Mouse (Mus musculus) mouse trophoblast stem cell (cell line): ENCODE measurements around the gene Amdhd2.

Source experiments
- in situ Hi-C, 2 experiments: fragments of 300-500 bp; cut with MseI, MboI; formaldehyde crosslinking; loops; 2 replicates in 1 of 2; 3 replicates in 1 of 2; pipeline ENCODE4 v1.15.1; 2025

The Amdhd2 gene

DNA sequence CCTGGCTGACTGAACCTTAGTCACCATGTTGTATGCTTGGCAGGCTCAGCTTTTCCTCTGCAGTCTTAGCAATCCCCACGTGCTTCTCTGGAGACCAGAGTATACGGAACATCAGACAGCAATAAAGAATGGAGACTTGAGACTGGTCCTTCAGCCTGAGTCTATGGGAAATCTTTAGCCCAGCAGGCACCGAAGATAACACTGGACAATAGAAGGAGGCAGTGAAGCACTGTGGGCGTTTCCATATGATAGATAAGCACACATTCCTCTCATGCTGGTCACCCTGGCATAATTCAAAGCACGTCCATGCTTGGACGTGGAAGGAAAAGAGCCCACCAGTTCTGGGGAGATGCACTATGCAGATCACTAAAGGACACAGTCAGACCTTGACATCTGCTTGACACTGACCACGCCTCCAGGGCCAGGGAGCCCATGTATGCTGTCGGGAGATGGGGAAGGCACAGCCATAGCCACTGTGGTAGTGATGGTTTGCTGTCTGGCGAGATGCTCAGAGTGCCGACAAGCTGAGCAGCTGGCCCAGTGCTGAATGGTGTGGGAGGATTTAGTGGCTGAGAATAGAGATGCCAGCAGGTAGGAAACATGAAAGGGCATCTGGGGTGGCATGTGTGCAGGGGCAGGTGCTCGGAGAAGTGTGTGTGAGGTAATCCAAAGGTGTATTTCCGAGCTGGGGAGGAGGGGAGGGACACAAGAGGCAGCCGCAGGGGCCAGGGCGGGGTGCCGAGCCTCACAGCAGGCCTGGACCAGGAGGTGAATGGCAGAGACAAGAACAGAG is 33.7 kb upstream of the Amdhd2 start:
- in situ Hi-C loops, result no loop called here

DNA sequence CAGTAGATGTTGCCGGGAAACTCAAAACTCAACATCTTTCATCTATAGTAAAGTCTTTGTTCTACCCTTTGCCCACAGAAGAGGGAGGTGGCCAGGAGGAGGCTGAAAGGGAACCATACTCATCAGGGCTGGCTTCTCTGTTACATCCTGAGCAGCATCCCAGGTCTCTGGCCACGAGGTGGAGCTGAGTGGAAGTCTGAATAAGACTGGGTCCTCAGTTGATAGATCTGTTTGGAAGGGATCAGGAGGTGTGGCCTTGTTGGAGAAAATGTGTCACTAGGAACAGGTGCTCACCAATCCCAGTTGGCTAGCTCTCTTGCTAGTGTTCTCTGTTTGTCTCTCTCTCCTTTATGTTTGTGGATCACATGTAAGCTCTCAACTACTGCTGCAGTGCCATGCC is 31.8 kb upstream of the Amdhd2 start:
- in situ Hi-C loops, result no loop called here

DNA sequence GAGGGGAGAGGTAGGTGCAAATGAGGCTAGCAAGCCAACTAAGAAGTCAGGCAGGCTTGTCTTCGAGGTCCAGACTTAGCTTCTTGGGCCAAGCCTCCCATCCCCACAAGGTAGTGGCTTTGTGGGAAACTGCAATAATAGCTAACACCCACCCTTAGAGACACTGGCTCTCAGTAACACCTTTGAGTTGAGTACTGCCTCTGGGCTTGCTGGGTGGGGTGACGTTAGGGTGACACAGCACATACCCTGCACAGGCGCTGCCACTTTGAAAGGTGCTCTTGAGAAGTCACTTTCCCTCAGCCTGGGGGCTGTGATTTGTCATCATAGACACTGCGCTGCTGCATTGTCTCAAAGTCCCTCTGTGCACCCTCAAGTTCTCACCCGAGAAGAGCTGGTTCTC is 30.2 kb upstream of the Amdhd2 start:
- in situ Hi-C loops, result no loop called here

DNA sequence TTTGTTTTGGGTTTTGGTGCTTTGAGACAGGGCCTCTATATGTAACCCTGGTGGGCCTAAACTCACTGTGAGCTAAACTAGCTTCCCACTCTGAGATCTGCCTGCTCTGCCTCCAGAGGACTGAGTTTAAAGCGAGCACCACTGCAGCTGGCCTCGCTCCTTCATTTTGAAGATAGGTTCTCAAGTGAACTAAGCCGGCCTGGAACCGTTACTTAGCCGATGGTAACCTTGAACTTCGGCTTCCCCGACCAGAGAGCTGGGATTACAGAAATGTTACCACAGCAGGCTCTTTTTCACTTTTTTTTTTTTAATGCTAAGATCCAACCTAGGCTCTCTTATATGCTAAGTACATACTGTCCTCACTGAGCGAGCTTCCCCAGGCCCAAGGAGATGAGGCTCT is 29.7 kb upstream of the Amdhd2 start:
- in situ Hi-C loops, result no loop called here

DNA sequence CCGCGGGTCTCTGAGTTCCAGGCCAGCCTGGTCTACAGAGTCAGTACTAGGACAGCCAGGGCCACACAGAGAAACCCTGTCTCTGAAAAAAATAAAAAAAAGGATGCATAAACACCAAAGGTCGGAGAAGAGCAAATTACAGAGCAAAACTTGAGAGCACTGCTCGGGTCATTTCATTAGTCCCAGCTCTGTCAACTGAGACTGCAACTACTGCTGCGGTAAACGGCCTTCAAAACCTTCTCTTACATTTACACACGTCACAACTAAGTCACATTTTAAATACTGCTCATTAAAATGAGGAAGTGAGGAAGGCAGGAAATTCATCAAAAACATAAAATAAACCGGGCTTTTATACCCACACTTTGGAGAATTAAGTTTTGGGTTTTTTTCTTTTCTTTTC is 29.3 kb upstream of the Amdhd2 start:
- in situ Hi-C loops, result no loop called here

DNA sequence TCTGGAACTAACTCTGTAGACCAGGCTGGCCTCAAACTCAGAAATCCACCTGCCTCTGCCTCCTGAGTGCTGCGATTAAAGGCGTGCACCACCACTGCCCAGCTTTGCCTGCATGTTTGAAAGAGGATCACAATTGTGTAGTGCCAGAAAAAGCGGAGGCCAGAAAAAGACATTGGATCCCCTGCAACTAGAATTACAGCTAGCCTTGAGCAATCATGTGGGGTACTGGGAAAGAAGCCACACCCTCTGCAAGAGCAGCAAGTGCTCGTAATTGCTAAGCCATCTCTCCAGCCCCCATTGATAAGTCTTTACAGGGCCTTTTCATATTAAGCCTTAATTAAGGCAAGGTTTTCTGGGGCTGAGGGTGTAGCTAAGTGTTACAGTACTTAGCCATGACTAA is 27.9 kb upstream of the Amdhd2 start:
- in situ Hi-C loops, result no loop called here

DNA sequence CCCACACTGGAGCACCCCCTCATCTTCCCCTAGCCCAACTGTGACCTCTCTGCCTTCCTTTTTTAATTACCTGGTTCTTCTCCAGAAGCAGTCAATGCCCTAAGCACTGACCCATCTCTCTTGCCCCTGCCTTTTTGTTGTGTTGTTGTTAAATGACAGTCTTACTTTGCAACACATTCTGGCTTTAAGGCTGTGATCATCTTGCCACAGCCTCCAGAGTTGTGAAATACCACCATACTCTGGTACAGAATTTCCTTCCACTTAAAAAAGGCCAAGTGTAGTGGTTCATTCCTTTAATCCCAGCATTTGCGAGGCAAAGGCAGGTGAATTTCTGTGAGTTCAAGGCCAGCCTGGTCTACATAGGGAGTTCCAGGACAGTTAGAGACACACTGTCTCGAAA is 27.4 kb upstream of the Amdhd2 start:
- in situ Hi-C loops, result no loop called here

DNA sequence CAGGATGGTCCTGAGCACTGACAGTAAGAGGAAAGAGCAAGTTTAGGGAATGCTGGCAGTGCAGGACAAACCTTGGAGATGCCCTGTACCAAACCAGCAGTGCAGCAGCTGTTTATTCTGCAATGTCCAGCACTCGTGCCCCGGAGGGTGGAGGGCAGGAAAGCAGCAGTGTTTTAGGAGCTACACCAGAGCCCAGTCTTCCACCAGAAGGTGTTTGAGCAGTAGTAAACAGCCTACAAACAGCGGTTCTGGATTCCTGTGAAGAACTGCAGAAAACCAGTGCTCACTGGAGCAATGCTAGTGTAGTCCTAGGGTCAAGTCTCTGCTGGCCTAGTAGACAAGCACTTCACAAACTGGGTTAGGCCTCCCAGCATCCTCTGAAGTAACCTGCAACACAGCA is 10.7 kb upstream of the Amdhd2 start:
- in situ Hi-C loops, result loop anchor here in 1 of 2 experiments (10.0 kb wide), 1 partner anchor 71 kb away; no protein-coding TSS in a partner anchor

DNA sequence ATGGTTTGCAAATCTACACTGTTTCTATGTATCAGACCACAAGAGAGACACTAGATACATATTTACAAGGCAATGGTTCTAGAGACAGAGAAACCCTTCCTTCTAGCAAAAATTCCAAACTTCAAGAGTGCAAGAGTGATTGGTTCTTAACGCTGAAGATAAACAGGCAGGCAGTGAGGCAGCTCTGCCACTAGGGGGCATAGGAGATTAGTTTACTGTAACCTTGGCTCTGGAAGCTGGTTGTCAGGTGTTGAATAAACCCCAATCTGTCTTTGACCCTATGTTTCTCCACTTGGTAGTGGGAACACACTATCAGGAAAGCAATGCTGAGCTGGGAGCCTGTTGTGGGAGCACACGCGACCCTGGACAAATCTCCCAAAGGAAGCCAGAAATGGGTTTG is 9.9 kb upstream of the Amdhd2 start:
- in situ Hi-C loops, result loop anchor here in 1 of 2 experiments (10.0 kb wide), 1 partner anchor 71 kb away; no protein-coding TSS in a partner anchor

DNA sequence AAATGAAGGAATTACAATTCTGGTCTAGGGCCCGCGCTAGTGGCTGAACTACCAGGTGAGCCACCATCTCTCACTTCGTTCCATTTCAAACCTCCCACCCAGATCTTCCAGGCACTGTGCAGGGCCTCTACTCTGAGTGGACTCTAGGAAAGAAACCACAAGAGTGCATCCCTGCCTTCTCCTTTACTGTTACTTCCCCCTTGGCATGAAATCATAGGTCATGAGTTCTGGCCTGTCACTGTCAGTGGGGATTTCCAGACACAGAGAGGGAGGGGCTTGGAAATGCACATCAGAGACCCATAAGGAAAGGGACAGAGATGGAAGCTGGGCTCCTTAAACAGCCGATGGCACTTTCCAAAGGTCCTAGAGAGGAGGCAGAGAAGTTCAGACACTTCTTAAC is 8.2 kb upstream of the Amdhd2 start:
- in situ Hi-C loops, result loop anchor here in 1 of 2 experiments (10.0 kb wide), 1 partner anchor 73 kb away; no protein-coding TSS in a partner anchor

DNA sequence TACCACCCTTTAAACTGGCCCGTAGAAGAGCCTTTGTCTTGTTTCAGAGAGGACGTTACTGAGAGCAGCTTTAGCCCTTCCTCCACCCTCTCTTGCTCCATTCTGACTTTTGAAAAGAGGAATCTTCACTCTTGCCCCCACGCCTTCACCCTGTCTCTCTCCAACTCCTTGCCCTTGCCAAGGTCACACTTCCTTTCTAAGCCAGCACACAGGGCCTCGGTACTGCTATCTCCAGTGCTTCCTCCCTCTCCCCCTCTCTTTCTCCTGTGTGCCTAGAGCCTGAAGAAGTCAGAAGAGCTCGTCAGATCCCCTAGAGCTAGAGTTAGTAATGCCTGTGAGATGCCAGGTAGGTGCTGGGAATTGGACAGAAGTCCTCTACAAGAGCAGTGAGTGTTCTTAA is 7.2 kb upstream of the Amdhd2 start:
- in situ Hi-C loops, result loop anchor here in 1 of 2 experiments (10.0 kb wide), 1 partner anchor 74 kb away; no protein-coding TSS in a partner anchor

DNA sequence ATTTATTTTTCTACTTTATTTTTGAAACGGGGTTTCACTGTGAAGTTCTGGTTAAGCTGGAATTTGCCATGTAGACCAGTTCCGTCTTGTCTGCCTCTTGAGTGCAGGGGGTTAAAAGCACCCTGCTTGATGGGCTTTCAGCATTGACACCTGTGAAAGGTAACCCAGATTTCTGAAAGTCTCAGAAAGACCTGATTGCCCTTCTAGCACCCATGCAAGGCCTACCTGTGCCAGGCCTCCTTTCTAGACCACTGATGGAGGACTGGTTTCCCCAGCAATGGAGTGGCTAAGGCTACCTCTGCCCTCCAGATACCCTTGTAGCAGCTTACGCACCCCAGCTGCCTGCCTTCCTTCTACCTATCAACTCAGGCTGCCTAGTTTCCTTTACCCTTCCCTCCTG is 6.6 kb upstream of the Amdhd2 start:
- in situ Hi-C loops, result loop anchor here in 1 of 2 experiments (10.0 kb wide), 1 partner anchor 75 kb away; no protein-coding TSS in a partner anchor

DNA sequence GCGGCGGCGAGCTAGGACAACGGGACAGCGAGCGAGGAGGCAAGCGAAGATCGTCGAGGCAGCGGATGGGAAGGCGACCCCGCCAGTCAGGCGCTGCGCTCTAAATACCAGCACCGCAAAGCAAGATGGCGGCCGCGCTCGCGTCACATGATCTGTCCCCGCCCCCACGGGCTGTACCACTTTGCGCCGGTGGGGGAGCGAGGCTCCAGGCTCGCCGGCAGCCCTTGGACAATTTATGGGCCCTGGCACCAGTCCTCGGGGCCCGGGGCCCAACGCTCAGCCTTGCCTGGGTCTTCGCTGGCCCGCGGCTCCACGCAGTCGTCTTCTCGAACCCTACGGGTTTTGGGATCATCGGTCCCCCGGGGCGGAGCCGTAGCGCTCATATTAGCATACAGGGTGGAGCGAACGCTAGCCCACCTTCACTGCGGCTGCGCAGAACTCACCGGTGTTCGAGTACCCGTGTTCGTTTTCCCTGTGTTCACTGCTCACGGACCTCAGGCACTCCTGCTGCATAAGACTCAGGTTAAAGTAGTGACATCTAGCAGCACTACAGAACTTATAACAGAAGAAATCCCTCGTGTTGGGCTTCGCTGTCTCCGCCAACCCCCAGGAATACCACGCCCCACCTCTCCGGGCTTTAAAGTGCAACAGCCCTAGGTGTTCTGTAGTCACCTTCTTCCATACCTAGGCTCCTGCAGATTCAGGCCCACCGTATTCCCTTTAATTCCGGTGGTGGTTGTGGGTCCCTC is 5.9 kb upstream of the Amdhd2 start, which contains the start of gene Atp6v0c:
Gene Atp6v0c (minus strand): TSS at position 386 of the 749 bp plus-strand sequence.
- in situ Hi-C loops, result loop anchor here in 1 of 2 experiments (10.0 kb wide), 1 partner anchor 75 kb away; no protein-coding TSS in a partner anchor

DNA sequence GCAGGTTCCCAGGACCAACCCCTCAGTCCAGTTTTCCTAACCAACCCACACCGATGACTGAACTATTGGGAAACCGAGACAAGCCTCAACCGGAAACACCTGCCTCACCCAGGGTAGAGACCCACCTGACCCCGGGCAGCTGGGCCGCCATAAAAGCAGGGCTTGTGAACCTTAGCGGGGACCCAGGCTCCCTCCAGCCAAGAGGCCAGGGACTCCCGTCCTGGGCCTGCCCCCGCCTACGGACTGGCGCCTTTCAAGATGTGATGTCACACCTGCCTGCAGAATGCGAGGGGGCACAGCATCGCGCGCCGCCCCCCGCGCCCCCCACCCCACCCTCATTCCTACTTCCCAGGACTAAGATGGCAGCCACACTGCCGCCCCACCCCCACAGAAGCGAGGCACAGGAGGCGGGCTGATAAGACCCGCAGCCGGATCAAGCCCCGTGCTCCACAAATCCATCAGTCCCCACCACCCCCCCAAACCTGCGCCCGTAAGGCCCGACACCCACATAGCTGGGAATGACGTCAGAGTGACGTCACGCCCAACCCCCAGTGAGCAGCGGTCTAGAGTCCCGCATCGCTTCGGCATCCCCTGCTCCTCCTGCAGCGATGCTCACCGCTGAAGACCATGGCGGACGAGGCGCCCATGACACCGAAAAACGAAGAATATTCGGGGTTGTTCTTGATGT is 5.2 kb upstream of the Amdhd2 start:
- in situ Hi-C loops, result no loop called here

DNA sequence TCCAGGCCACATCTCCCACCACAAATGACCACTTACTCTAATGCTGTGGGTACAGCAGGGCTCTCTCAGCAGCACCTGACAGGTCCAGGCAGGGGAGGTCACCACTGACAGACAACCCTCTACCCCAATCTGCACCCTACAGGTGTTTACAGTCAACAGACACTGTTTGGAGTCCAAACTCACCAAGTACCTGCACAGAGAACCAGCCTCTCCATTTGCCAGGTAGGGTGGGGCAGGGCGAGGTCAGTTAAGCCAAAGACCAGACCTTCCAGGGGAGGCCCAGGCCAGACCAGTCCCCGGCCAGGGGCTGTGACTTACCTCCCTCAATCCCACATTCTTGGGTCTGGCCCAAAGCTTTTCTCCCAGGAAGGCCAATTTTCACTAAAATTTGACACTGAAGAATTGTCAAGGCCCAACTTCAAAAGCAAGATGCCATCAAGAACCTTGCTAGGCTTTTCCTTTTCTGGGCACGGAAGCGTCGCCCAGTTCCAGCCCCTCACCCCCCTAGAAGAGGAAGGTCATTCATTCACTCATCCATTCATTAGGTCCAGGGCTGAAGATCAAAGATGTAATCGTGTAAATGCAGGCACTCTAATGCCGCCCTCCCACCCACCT is 4.4 kb upstream of the Amdhd2 start:
- in situ Hi-C loops, result no loop called here

DNA sequence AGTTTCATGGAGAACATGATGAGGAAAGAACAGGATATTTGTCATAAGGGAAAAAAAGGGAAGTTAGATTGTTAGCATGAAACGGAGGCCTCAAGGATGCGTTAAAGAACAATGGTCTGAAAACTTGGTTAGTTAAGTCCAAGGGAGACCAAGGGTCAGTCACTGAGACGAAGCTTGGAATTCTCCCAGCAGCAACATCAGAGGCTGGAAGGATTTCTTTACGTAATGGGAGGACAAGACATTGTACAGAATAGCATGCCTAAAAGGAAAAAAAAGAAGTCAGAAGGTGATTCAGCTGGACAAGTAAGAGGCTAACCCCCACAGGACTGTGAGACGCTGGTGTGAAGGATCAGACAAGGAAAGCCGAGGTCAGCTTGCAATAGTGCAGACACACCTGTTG is 3.6 kb upstream of the Amdhd2 start:
- in situ Hi-C loops, result no loop called here

DNA sequence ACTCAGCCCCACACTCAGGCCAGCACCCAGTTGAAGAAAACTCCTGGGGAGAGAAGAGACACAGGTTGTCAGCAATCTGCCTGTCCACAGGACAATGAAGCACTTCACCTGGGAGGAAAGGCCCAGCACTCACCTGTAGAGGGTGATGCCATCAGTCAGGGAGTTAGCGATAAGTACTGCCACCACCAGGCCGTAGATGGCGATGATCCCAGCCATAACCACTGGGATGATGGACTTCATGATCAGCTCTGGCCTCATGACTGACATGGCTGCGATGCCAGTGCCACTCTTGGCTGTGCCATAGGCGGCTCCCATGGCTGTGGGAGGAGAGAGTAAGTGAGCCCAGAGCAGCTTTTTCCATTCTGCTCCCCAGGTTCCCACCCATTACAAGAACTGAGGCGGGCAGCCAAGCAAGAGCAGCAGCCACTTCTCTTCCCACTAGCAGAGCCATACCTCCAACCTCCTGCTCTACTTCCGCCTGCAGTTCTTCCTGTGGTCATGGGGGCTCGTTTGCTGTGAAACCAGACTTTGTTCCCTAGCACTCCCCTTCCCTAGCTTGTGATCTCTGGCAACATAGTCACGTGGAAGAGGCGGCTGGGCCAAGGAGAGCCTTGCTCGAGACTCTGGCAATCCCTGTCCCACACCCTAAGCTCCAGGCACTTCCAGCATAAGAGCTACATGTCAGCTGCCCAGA is 1.1 kb upstream of the Amdhd2 start:
- in situ Hi-C loops, result no loop called here

DNA sequence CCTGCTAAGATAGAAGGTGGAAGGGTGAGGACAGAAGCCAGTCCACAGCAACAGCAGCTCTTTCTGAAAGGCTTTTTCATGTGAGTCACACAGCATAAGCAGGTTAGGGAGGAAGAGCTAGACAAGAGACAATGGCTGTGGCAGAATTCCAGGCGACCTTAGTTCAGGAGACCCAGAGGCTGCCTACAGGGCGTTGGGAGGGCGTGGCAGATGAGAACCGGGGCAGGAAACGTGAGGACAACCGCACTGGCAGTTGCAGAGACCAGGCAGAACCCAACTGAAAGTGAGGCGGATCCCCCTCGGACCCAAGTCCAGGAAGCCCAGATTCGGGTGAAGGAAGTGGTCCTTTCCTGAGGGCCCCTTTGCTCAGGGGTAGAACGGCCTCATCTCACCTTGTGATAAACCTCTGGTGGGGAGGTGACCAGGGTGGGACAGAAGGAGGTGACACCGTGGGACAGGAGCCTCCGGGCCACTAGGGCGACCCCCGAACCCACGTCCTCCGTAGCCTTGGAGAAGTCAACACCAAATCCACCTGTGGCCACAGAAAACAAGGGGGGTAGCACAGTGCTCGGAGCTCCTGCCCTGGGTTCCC is 886 bp downstream of the Amdhd2 start:
- in situ Hi-C loops, result no loop called here

DNA sequence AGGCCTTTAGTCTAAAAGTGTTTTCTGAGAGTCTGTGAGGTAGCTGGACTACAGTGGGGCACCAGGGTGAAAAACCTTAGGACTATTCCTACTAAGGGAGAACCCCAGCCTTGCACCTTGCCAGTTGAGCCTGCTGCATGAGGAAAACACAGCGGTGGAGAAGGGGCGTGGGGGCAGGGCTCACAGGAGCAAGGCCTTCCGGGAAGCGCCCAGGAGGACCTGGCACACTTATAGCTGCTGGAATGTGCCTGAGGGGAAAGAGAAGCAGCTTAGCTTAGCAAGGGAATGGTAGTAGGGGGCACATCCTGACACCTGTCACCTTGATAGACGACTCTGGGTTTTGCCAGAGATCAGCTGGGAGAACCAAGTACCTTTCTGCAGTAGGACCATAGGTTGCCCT is 2.1 kb downstream of the Amdhd2 start:
- in situ Hi-C loops, result no loop called here

DNA sequence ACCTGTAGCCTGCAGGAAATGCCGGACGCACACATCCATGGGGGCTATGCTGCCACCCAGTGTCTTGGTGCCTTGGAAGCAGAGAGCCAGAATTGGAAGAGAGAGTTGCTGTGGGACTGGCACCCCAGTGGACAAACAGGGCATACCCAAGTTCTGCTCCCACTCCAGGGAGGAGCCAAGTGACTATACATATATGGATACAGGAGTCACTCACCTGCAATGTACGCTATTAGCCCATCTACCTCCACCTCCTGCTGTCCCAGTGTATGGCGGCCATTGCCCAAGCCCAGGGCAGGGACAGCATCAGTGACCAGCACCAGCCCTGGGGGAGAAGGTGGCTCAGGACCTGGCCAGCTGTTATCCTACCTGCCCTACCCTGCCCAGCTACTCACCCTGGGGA is 6.0 kb downstream of the Amdhd2 start:
- in situ Hi-C loops, result no loop called here

DNA sequence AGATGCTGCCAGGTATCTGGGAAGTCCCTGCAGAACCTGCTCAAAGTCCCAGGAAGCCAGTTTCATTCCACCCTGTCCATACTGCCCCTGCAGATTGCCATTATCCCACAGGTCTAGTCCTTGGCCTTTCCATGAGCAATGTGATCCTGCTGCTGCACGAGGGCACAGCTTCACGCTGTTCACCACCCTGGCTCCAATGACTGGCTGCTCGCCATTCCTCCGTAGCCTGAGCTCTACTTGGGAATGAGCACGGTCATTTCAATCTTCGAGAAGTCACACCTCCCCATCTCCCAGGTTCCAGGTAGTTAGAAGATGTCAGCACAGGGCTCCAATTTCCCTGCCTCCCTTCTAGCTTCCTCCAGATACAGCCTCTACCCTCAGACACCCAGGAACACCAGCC is 6.4 kb downstream of the Amdhd2 start:
- in situ Hi-C loops, result no loop called here
